ENCODE assay signal across 20 mouse cellular contexts in genomic region chr15:21393080-21393479, GRCm38 (mm10).
"Had no signal": no experiment of that assay in that cellular context is flagged by ENCODE, and none has a peak within 500 bp of the region (broad histone marks: within the 10 kb centered on the region; RNA-seq: fewer than 3 reads in every experiment).

No protein-coding gene starts in this region.

- H3K9me3 ChIP-seq: lung, embryonic 15.5 days; midbrain, embryonic 10.5 days; midbrain, embryonic 12.5 days; neural tube, embryonic 13.5 days; neural tube, embryonic 15.5 days had no signal

- H3K36me3 ChIP-seq: lung, embryonic 15.5 days; midbrain, embryonic 10.5 days; midbrain, embryonic 12.5 days; neural tube, embryonic 13.5 days; neural tube, embryonic 15.5 days had no signal

- DNase-seq: liver, postnatal 0 days; lung, adult 2 months; lung, postnatal 14 days; lung, postnatal 4 days; midbrain, embryonic 14.5 days; right cerebral cortex, adult 18-20 months; right cerebral cortex, postnatal 25 days; right cerebral cortex, postnatal 4 days; spleen, adult 18-20 months; thymus, adult 18-20 months; thymus, postnatal 14 days; thymus, postnatal 36 days had no signal

- H3K4me2 ChIP-seq: lung, embryonic 15.5 days; midbrain, embryonic 12.5 days; neural tube, embryonic 13.5 days; neural tube, embryonic 15.5 days had no signal

- H3K27me3 ChIP-seq: lung, embryonic 15.5 days; midbrain, embryonic 12.5 days; neural tube, embryonic 13.5 days; neural tube, embryonic 15.5 days had no signal

- ATAC-seq: liver, postnatal 0 days; lung, postnatal 0 days; midbrain, embryonic 16.5 days had no signal

- H3K9ac ChIP-seq: liver, postnatal 0 days; lung, embryonic 15.5 days; midbrain, embryonic 12.5 days; neural tube, embryonic 13.5 days; neural tube, embryonic 15.5 days had no signal

- H3K4me3 ChIP-seq: lung, embryonic 15.5 days; midbrain, embryonic 10.5 days; midbrain, embryonic 12.5 days; myocyte; neural tube, embryonic 13.5 days; neural tube, embryonic 15.5 days had no signal

- H3K27ac ChIP-seq: lung, embryonic 15.5 days; midbrain, embryonic 10.5 days; midbrain, embryonic 12.5 days; neural tube, embryonic 13.5 days; neural tube, embryonic 15.5 days had no signal

- H3K4me1 ChIP-seq: lung, embryonic 15.5 days; neural tube, embryonic 13.5 days; neural tube, embryonic 15.5 days had no signal
